Mouse (Mus musculus) midbrain, postnatal 0 days (tissue): ENCODE measurements around the gene Xrcc3. TPM values are rescaled to one million over a fixed set of nuclear protein-coding genes. Genes with fewer than 3 reads are reported as not detected.

Experiments used
- ATAC-seq: fragments of 200-750 bp; cut with Nextera tagmentation; 2 replicates; pipeline ENCODE4 v1.8.0; 2017; ENCODE audit warnings: moderate number of reproducible peaks, mild to moderate bottlenecking, moderate TSS enrichment, moderate library complexity; ENCODE audit not compliant: low FRiP score
- DNase-seq: peaks from one replicate; pipeline ENCODE4 v3.0.0-alpha.2; 2015; ENCODE audit warnings: low spot score
- H3K27ac ChIP-seq: fragments of 300-500 bp; sonication (generic); 2 replicates; pipeline ENCODE4 v1.5.1; 2014; ENCODE audit warnings: low read depth, mild to moderate bottlenecking, low read length, mixed read lengths
- H3K27me3 ChIP-seq: fragments of 300-500 bp; sonication (generic); 2 replicates; pipeline ENCODE4 v1.6.1; 2014; ENCODE audit warnings: low read length, control low read depth, mixed read lengths; ENCODE audit not compliant: insufficient read depth
- H3K36me3 ChIP-seq: fragments of 300-500 bp; sonication (generic); 2 replicates; pipeline ENCODE4 v1.6.1; 2014; ENCODE audit warnings: low read length, control low read depth, mixed read lengths; ENCODE audit not compliant: insufficient read depth
- H3K4me1 ChIP-seq: fragments of 300-500 bp; sonication (generic); 2 replicates; pipeline ENCODE4 v1.6.1; 2014; ENCODE audit warnings: mild to moderate bottlenecking, control low read depth, antibody characterized with exemption, low read length, mixed read lengths; ENCODE audit not compliant: insufficient read depth
- H3K4me2 ChIP-seq: fragments of 300-500 bp; sonication (generic); 2 replicates; pipeline ENCODE4 v1.6.1; 2014; ENCODE audit warnings: low read depth, mild to moderate bottlenecking, low read length, mixed read lengths; ENCODE audit not compliant: poor library complexity, severe bottlenecking
- H3K4me3 ChIP-seq: fragments of 300-500 bp; sonication (generic); 2 replicates; pipeline ENCODE4 v1.5.1; 2014; ENCODE audit warnings: low read depth, mild to moderate bottlenecking, low read length, moderate library complexity
- H3K9ac ChIP-seq: fragments of 300-500 bp; sonication (generic); replicated peaks from 2 replicates; pipeline ENCODE4 v1.6.1; 2014; ENCODE audit warnings: mild to moderate bottlenecking, low read length, moderate library complexity, mixed read lengths; ENCODE audit not compliant: poor library complexity, severe bottlenecking
- H3K9me3 ChIP-seq: fragments of 300-500 bp; sonication (generic); 2 replicates; pipeline ENCODE4 v1.6.1; 2016; ENCODE audit warnings: low read length, control low read depth
- CTCF ChIP-seq: IDR thresholded peaks from 2 replicates; pipeline ENCODE4 v1.5.1; 2016; ENCODE audit warnings: antibody characterized with exemption, mild to moderate bottlenecking
- WGBS: fragments of 180-500 bp; shearing (Covaris S2); extraction: QIAGEN DNeasy Blood & Tissue Kit; methylation state at CpG from one replicate; pipeline ENCODE4 v1.1.7; 2014; 5-methylcytosine and 5-hydroxymethylcytosine counted together
- polyA plus RNA-seq: library from polyadenylated mRNA; unstranded; fragments of >200 nt; fragmentation: Nextera tagmentation; extraction: Ambion mirVana; gene quantifications from 2 replicates; pipeline ENCODE4 v1.2.1, GENCODE M21; 2015
- total RNA-seq: library from RNA; depleted of rRNA; stranded (reverse); fragments of >200 nt; gene quantifications from 2 replicates; pipeline ENCODE4 v1.2.3, GENCODE M21; 2014

Gene Xrcc3
- total and polyA plus RNA-seq, 2 experiments from 2014 or later: 1.7 to 4.1 TPM

- no peak overlapping the region for H3K27ac ChIP-seq
- no peak for TF ChIP-seq CTCF
- H3K27me3 ChIP-seq: no peaks in the 10 kb centered on the region
- H3K36me3 ChIP-seq: peaks cover 4% of the 10 kb centered on the region; the same call in 1 of the 2 replicates
- 69% methylated on average over 9 of the region's 9 CpGs for WGBS
- no peak for DNase-seq
- no peak overlapping the region for H3K9ac ChIP-seq
- no peaks in the 10 kb centered on the region for H3K9me3 ChIP-seq
- H3K4me1 ChIP-seq: no peaks in the 10 kb centered on the region
- no peak for ATAC-seq
- no peak overlapping the region for H3K4me3 ChIP-seq
- H3K4me2 ChIP-seq: no peak overlapping the region
Observed at GRCm38 (mm10) chr12:111848300-111848798, 34.7 kb upstream of the Xrcc3 start.

GRCm38 (mm10) chr12:111846815-111847214 is 33.1 kb upstream of the Xrcc3 start:
- DNase-seq: no peak
- H3K4me1 ChIP-seq: no peaks in the 10 kb centered on the region
- no peaks in the 10 kb centered on the region for H3K9me3 ChIP-seq
- H3K9ac ChIP-seq: no peak overlapping the region
- no peak overlapping the region for H3K27ac ChIP-seq
- no peak overlapping the region for H3K4me2 ChIP-seq
- no peak for ATAC-seq
- peaks cover 13% of the 10 kb centered on the region for H3K36me3 ChIP-seq
- no peaks in the 10 kb centered on the region for H3K27me3 ChIP-seq
- H3K4me3 ChIP-seq: no peak overlapping the region
- TF ChIP-seq CTCF: no peak
- 86% methylated on average over 10 of the region's 10 CpGs for WGBS

GRCm38 (mm10) chr12:111845953-111846352 is 32.3 kb upstream of the Xrcc3 start:
- Histone ChIP-seq H3K9me3 (no peaks in the 10 kb centered on the region), H3K4me1 (no peaks in the 10 kb centered on the region), H3K27ac (no peak overlapping the region), H3K27me3 (no peaks in the 10 kb centered on the region), H3K36me3 (peaks cover 13% of the 10 kb centered on the region), H3K4me3 (no peak overlapping the region), H3K9ac (no peak overlapping the region), H3K4me2 (no peak overlapping the region)
- 91% methylated on average over 4 of the region's 4 CpGs for WGBS
- DNase-seq (no peak), ATAC-seq (no peak)
- TF ChIP-seq CTCF: no peak

- no peak overlapping the region for H3K4me3 ChIP-seq
- no peak for DNase-seq
- H3K4me1 ChIP-seq: no peaks in the 10 kb centered on the region
- H3K36me3 ChIP-seq: peaks cover 21% of the 10 kb centered on the region
- H3K9me3 ChIP-seq: no peaks in the 10 kb centered on the region
- WGBS: 57% methylated on average over 2 of the region's 2 CpGs
- H3K9ac ChIP-seq: no peak overlapping the region
- no peaks in the 10 kb centered on the region for H3K27me3 ChIP-seq
- H3K27ac ChIP-seq: no peak overlapping the region
- no peak for TF ChIP-seq CTCF
- H3K4me2 ChIP-seq: no peak overlapping the region
- no peak for ATAC-seq
Observed at GRCm38 (mm10) chr12:111843470-111843869, 29.8 kb upstream of the Xrcc3 start.

- H3K9ac ChIP-seq: no peak overlapping the region
- H3K4me3 ChIP-seq: no peak overlapping the region
- H3K27me3 ChIP-seq: no peaks in the 10 kb centered on the region
- ATAC-seq (no peak), DNase-seq (no peak)
- no peak overlapping the region for H3K27ac ChIP-seq
- peaks cover 27% of the 10 kb centered on the region for H3K36me3 ChIP-seq
- H3K9me3 ChIP-seq: no peaks in the 10 kb centered on the region
- 0 out of 2 replicates have a peak, but pooled peaks have one; percentile 11 for TF ChIP-seq CTCF
- H3K4me2 ChIP-seq: no peak overlapping the region
- 85% methylated on average over 15 of the region's 15 CpGs for WGBS
- no peaks in the 10 kb centered on the region for H3K4me1 ChIP-seq
Observed at GRCm38 (mm10) chr12:111842565-111843433, 29.1 kb upstream of the Xrcc3 start.

GRCm38 (mm10) chr12:111833457-111833856 is 19.8 kb upstream of the Xrcc3 start:
- H3K27me3 ChIP-seq: no peaks in the 10 kb centered on the region

More at GRCm38 (mm10) chr12:111833457-111833856, 19.8 kb upstream of the Xrcc3 start:
- H3K9me3 ChIP-seq: no peaks in the 10 kb centered on the region
- no peaks in the 10 kb centered on the region for H3K4me1 ChIP-seq
- WGBS: 91% methylated on average over 10 of the region's 10 CpGs
- peaks cover 94% of the 10 kb centered on the region for H3K36me3 ChIP-seq
- no peak overlapping the region for H3K9ac ChIP-seq
- H3K27ac ChIP-seq: no peak overlapping the region
- H3K4me3 ChIP-seq: no peak overlapping the region
- no peak for TF ChIP-seq CTCF
- H3K4me2 ChIP-seq: no peak overlapping the region
- ATAC-seq (no peak), DNase-seq (no peak)
